Mouse (Mus musculus) midbrain, embryonic 15.5 days (tissue): Measurements from ENCODE around the gene Gm3376. TPM values are rescaled to one million over a fixed set of nuclear protein-coding genes. Genes with fewer than 3 reads are reported as not detected.
"Not testable (repeated sequence)": the region's sequence is repeated elsewhere in the genome, so short reads cannot be mapped to it uniquely, and the experiment has no call there.

Experiments used
- ATAC-seq: fragments of 200-750 bp; cut with Nextera tagmentation; replicated peaks from 2 replicates; pipeline ENCODE4 v1.8.0; 2017; ENCODE audit warnings: moderate TSS enrichment
- H3K27ac ChIP-seq: fragments of 300-500 bp; sonication (generic); 2 replicates; pipeline ENCODE4 v1.5.1; 2015; ENCODE audit warnings: mild to moderate bottlenecking, inconsistent platforms
- H3K27me3 ChIP-seq: fragments of 300-500 bp; sonication (generic); replicated peaks from 2 replicates; pipeline ENCODE4 v1.6.1; 2015; ENCODE audit warnings: inconsistent platforms
- H3K36me3 ChIP-seq: fragments of 300-500 bp; sonication (generic); replicated peaks from 2 replicates; pipeline ENCODE4 v1.6.1; 2015; ENCODE audit warnings: inconsistent platforms
- H3K4me1 ChIP-seq: fragments of 300-500 bp; sonication (generic); 2 replicates; pipeline ENCODE4 v1.6.1; 2015; ENCODE audit warnings: inconsistent platforms
- H3K4me2 ChIP-seq: fragments of 300-500 bp; sonication (generic); 2 replicates; pipeline ENCODE4 v1.6.1; 2015; ENCODE audit warnings: inconsistent platforms, mild to moderate bottlenecking, moderate library complexity
- H3K4me3 ChIP-seq: fragments of 300-500 bp; sonication (generic); 2 replicates; pipeline ENCODE4 v1.5.1; 2015; ENCODE audit warnings: mild to moderate bottlenecking, inconsistent platforms
- H3K9ac ChIP-seq: fragments of 300-500 bp; sonication (generic); 2 replicates; pipeline ENCODE4 v1.6.1; 2015; ENCODE audit warnings: mild to moderate bottlenecking, inconsistent platforms
- H3K9me3 ChIP-seq: fragments of 300-500 bp; sonication (generic); 2 replicates; pipeline ENCODE4 v1.6.1; 2016; ENCODE audit warnings: inconsistent platforms
- WGBS: fragments of 180-500 bp; shearing (Covaris S2); methylation state at CpG from one replicate; pipeline ENCODE4 v1.1.7; 2015; ENCODE audit warnings: mixed read lengths; 5-methylcytosine and 5-hydroxymethylcytosine counted together
- polyA plus RNA-seq: library from polyadenylated mRNA; unstranded; fragments of >200 nt; fragmentation: Nextera tagmentation; extraction: Ambion mirVana; gene quantifications from 2 replicates; pipeline ENCODE4 v1.2.1, GENCODE M21; 2015

The Gm3376 gene
- not detected in 2 replicates for polyA plus RNA-seq

- ATAC-seq, H3K9me3 ChIP-seq, H3K4me3 ChIP-seq, H3K27me3 ChIP-seq, H3K27ac ChIP-seq, H3K36me3 ChIP-seq, H3K9ac ChIP-seq, H3K4me2 ChIP-seq, H3K4me1 ChIP-seq: not testable (repeated sequence)
- WGBS: no CpG with 5 or more reads among the region's 9 CpGs
Measured at GRCm38 (mm10) chrY:3771373-3771772, at the start of gene Gm3376. Gene Gm3376, plus strand, starts transcription at chrY:3771673.
